Mouse (Mus musculus) G1E (cell line): ENCODE measurements around the gene Rfxank. TPM values are rescaled to one million over a fixed set of nuclear protein-coding genes. Genes with fewer than 3 reads are reported as not detected.

ENCODE experiments used
- ATAC-seq: 2 replicates; pipeline ENCODE4 v1.8.0; 2016; ENCODE audit warnings: mild to moderate bottlenecking; ENCODE audit not compliant: insufficient number of reproducible peaks, poor library complexity, low FRiP score, severe bottlenecking; ENCODE audit errors: extremely low read depth
- DNase-seq: peaks from one replicate; pipeline ENCODE4 v3.0.0; 2012; ENCODE audit warnings: low spot score
- H3K27me3 ChIP-seq: 2 replicates; pipeline ENCODE4 v1.6.1; 2012; ENCODE audit warnings: mild to moderate bottlenecking, low read length, inconsistent platforms; ENCODE audit not compliant: insufficient read depth
- H3K36me3 ChIP-seq: replicated peaks from 2 replicates; pipeline ENCODE3; 2012; ENCODE audit warnings: mild to moderate bottlenecking, inconsistent platforms
- H3K4me1 ChIP-seq: 2 replicates; pipeline ENCODE4 v1.6.1; 2012; ENCODE audit warnings: low read depth, low read length, inconsistent platforms, mixed read lengths; ENCODE audit not compliant: insufficient read depth
- H3K4me3 ChIP-seq: 2 replicates; pipeline ENCODE4 v1.5.1; 2012; ENCODE audit warnings: low read depth, mild to moderate bottlenecking, inconsistent platforms, low read length, moderate library complexity, mixed read lengths
- H3K9me3 ChIP-seq: replicated peaks from 2 replicates; pipeline ENCODE4 v1.6.1; 2012; ENCODE audit warnings: inconsistent platforms
- CTCF ChIP-seq: IDR thresholded peaks from 2 replicates; pipeline ENCODE4 v1.5.1; 2012; ENCODE audit warnings: low read depth, low read length, inconsistent platforms, mixed read lengths
- GATA1 ChIP-seq: IDR thresholded peaks from 2 replicates; pipeline ENCODE4 v1.6.1; 2012; ENCODE audit warnings: borderline replicate concordance, low read length, inconsistent platforms, mixed read lengths
- GATA2 ChIP-seq: IDR thresholded peaks from 2 replicates; pipeline ENCODE4 v1.6.1; 2012; ENCODE audit warnings: low read depth, low read length, inconsistent platforms, borderline replicate concordance
- POLR2AphosphoS5 ChIP-seq: IDR thresholded peaks from 2 replicates; pipeline ENCODE4 v1.6.1; 2012; ENCODE audit warnings: low read depth, low read length, inconsistent platforms; ENCODE audit not compliant: insufficient replicate concordance
- TAL1 ChIP-seq: conservative IDR thresholded peaks from 2 replicates; pipeline ENCODE4 v1.6.1; 2012; ENCODE audit warnings: low read depth, low read length, inconsistent platforms, mixed read lengths
- polyA plus RNA-seq: library from polyadenylated mRNA; stranded (reverse); fragments of >175 nt; gene quantifications from 2 replicates; pipeline ENCODE4 v1.2.3, GENCODE M21; 2012
- total RNA-seq, 2 experiments: library from RNA; stranded (forward) in 1 of 2; stranded (reverse) in 1 of 2; fragments of 200-1000 nt in 1 of 2; fragments of >200 nt in 1 of 2; fragmentation: Nextera tagmentation in 1 of 2; gene quantifications; 2 replicates each; pipeline ENCODE4 v1.2.3; 2014 to 2017

The Rfxank gene
- total and polyA plus RNA-seq, 3 experiments = 6.0 to 11.9 (median 7.2) TPM

DNA sequence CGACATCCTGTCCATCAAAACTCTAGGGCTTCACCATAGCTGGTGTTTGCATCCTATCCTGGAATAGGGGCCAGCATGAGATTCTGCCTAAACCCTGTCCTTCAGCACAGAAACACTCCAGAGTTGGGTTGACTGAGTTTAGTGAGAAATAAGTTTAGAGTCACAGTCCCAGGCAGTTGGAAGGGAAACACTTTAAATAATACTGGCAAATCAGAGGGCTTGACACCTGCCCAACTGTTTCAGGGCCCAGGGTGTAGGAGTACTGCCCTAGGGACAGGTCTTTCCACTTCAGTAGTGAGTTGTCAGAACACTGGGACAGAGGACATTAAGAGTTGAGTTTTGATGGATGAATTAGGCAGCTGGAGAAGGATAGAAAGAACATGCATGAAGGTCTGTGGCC is 52.8 kb downstream of the Rfxank start:
- Histone ChIP-seq H3K9me3 (peaks cover 14% of the 10 kb centered on the region), H3K36me3 (no peaks in the 10 kb centered on the region), H3K27me3 (peaks cover 47% of the 10 kb centered on the region), H3K4me3 (no peak overlapping the region), H3K4me1 (no peaks in the 10 kb centered on the region; the same call in 1 of the 2 replicates)
- DNase-seq (no peak), ATAC-seq (no peak)
- TF ChIP-seq GATA1 (no peak), POLR2AphosphoS5 (no peak), CTCF (no peak), TAL1 (no peak), GATA2 (no peak)

DNA sequence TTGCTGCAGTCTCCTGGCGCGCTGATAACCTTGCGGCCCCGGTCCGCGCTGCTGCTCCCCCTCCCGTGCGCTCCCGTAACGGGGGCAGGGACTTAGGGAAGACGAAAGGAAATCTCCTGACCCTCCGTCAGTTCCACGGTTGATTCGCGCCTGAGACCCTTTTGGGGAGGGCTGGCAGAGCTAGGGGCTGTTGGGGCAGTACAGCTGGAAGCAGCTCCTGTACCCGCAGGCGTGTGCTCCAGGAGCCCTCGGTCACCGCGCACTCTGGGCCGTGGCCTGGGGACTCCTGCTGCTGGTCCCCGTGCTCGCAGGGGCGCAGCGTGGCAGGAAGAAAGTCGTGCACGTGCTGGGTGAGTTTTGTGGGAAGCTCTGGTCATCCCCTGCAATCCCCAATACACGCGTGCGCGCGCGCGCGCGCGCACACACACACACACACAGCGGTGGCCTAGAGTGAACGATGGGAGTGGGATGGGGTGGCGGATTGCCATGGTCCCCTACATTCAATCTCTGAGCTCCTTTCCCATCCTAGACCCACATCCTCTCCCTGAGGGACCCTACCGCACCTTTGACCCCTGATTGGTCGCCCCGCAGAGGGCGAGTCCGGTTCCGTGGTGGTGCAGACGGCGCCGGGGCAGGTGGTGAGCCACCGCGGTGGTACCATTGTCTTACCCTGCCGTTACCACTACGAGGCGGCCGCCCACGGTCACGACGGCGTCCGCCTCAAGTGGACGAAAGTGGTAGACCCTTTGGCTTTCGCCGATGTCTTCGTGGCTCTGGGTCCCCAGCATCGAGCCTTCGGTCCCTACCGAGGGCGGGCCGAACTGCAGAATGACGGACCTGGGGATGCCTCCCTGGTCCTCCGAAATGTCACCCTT is 54.5 kb downstream of the Rfxank start:
- no peak overlapping the region for H3K4me3 ChIP-seq
- H3K27me3 ChIP-seq = peaks cover 39% of the 10 kb centered on the region
- DNase-seq (no peak), ATAC-seq (no peak)
- TF ChIP-seq POLR2AphosphoS5 (no peak), GATA2 (no peak)
- peaks cover 14% of the 10 kb centered on the region for H3K9me3 ChIP-seq
- no peaks in the 10 kb centered on the region for H3K36me3 ChIP-seq
- H3K4me1 ChIP-seq = no peaks in the 10 kb centered on the region; the same call in 1 of the 2 replicates

- TF ChIP-seq GATA2 (no peak), CTCF (no peak), TAL1 (no peak), GATA1 (no peak), POLR2AphosphoS5 (no peak)
- no peaks in the 10 kb centered on the region for H3K36me3 ChIP-seq
- no peaks in the 10 kb centered on the region; the same call in 1 of the 2 replicates for H3K4me1 ChIP-seq
- ATAC-seq = no peak
- no peak for DNase-seq
- H3K27me3 ChIP-seq = peaks cover 35% of the 10 kb centered on the region
- peaks cover 14% of the 10 kb centered on the region for H3K9me3 ChIP-seq
- no peak within 1 kb of the TSS; the same call in 1 of the 2 replicates for H3K4me3 ChIP-seq
These were observed 55.7 kb downstream of the Rfxank start, which contains the start of gene Hapln4 for GRCm38 (mm10) chr8:70083285-70083684. Hapln4 (plus strand) TSS chr8:70083457.

GRCm38 (mm10) chr8:70081976-70082375 is 57.0 kb downstream of the Rfxank start:
- peaks cover 11% of the 10 kb centered on the region for H3K9me3 ChIP-seq
- H3K4me3 ChIP-seq = no peak overlapping the region
- H3K4me1 ChIP-seq = no peaks in the 10 kb centered on the region; the same call in 1 of the 2 replicates
- DNase-seq (no peak), ATAC-seq (no peak)
- peaks cover 29% of the 10 kb centered on the region for H3K27me3 ChIP-seq
- TF ChIP-seq CTCF = no peak
- no peak for TF ChIP-seq POLR2AphosphoS5
- TF ChIP-seq GATA2 = no peak
- TF ChIP-seq GATA1 = no peak
- no peak for TF ChIP-seq TAL1
- no peaks in the 10 kb centered on the region for H3K36me3 ChIP-seq

Other genes with a start within 250 kb of the Rfxank start
Only the 20 nearest of the 23 such genes appear.
- 99.3 and 101 TPM in 2 replicates for gene Gatad2a, start 142.8 kb downstream of the Rfxank start, total RNA-seq (2014; fragmentation: Nextera tagmentation)
- 44.4 and 52.2 TPM in 2 replicates for gene Gatad2a, start 142.8 kb downstream of the Rfxank start, total RNA-seq (2017)
- gene Gatad2a, start 142.8 kb downstream of the Rfxank start, polyA plus RNA-seq = 104 and 139 TPM in 2 replicates
- gene Mau2, start 96.4 kb downstream of the Rfxank start, total RNA-seq (2014; fragmentation: Nextera tagmentation) = 49.6 and 53.2 TPM in 2 replicates
- gene Mau2, start 96.4 kb downstream of the Rfxank start, total RNA-seq (2017) = 35.4 and 37.8 TPM in 2 replicates
- 29.6 and 34.2 TPM in 2 replicates for gene Mau2, start 96.4 kb downstream of the Rfxank start, polyA plus RNA-seq
- gene Sugp1, start 96.3 kb downstream of the Rfxank start, total RNA-seq (2014; fragmentation: Nextera tagmentation) = 17.9 and 43.3 TPM in 2 replicates
- gene Sugp1, start 96.3 kb downstream of the Rfxank start, total RNA-seq (2017) = 33.1 and 36.0 TPM in 2 replicates
- 44.9 and 52.9 TPM in 2 replicates for gene Sugp1, start 96.3 kb downstream of the Rfxank start, polyA plus RNA-seq
- gene Tm6sf2, start 66.2 kb downstream of the Rfxank start, total RNA-seq (2014; fragmentation: Nextera tagmentation) = not detected in 2 replicates
- 0.38 and 1.1 TPM in 2 replicates for gene Tm6sf2, start 66.2 kb downstream of the Rfxank start, total RNA-seq (2017)
- gene Tm6sf2, start 66.2 kb downstream of the Rfxank start, polyA plus RNA-seq = 0.07 and 0.23 TPM in 2 replicates
- not detected in 2 replicates for gene Hapln4, start 55.7 kb downstream of the Rfxank start, total RNA-seq (2014; fragmentation: Nextera tagmentation)
- 0.05 TPM in 1 of 2 replicates, not detected in the other for gene Hapln4, start 55.7 kb downstream of the Rfxank start, total RNA-seq (2017)
- gene Hapln4, start 55.7 kb downstream of the Rfxank start, polyA plus RNA-seq = not detected in 2 replicates
- not detected in 2 replicates for gene Ncan, start 18.3 kb downstream of the Rfxank start, total RNA-seq (2014; fragmentation: Nextera tagmentation)
- 0.05 TPM in 1 of 2 replicates, not detected in the other for gene Ncan, start 18.3 kb downstream of the Rfxank start, total RNA-seq (2017)
- not detected in 2 replicates for gene Ncan, start 18.3 kb downstream of the Rfxank start, polyA plus RNA-seq
- gene Nr2c2ap, start 7.8 kb downstream of the Rfxank start, total RNA-seq (2014; fragmentation: Nextera tagmentation) = 10.6 and 12.0 TPM in 2 replicates
- gene Nr2c2ap, start 7.8 kb downstream of the Rfxank start, total RNA-seq (2017) = 6.7 and 8.5 TPM in 2 replicates
- gene Nr2c2ap, start 7.8 kb downstream of the Rfxank start, polyA plus RNA-seq = 12.0 and 19.4 TPM in 2 replicates
- 65.0 and 73.8 TPM in 2 replicates for gene Borcs8, start 345 bp upstream of the Rfxank start, total RNA-seq (2014; fragmentation: Nextera tagmentation)
- gene Borcs8, start 345 bp upstream of the Rfxank start, total RNA-seq (2017) = 82.4 and 114 TPM in 2 replicates
- gene Borcs8, start 345 bp upstream of the Rfxank start, polyA plus RNA-seq = 24.7 and 42.9 TPM in 2 replicates
- gene Mef2b, start 557 bp upstream of the Rfxank start, total RNA-seq (2014; fragmentation: Nextera tagmentation) = 2.1 and 4.4 TPM in 2 replicates
- gene Mef2b, start 557 bp upstream of the Rfxank start, total RNA-seq (2017) = 0.17 and 0.55 TPM in 2 replicates
- gene Mef2b, start 557 bp upstream of the Rfxank start, polyA plus RNA-seq = 2.3 and 3.1 TPM in 2 replicates
- 15.3 and 22.0 TPM in 2 replicates for gene Tmem161a, start 33.2 kb upstream of the Rfxank start, total RNA-seq (2014; fragmentation: Nextera tagmentation)
- gene Tmem161a, start 33.2 kb upstream of the Rfxank start, total RNA-seq (2017) = 15.8 and 22.0 TPM in 2 replicates
- gene Tmem161a, start 33.2 kb upstream of the Rfxank start, polyA plus RNA-seq = 119 and 145 TPM in 2 replicates
- gene Slc25a42, start 73.2 kb upstream of the Rfxank start, total RNA-seq (2014; fragmentation: Nextera tagmentation) = 18.8 and 19.3 TPM in 2 replicates
- gene Slc25a42, start 73.2 kb upstream of the Rfxank start, total RNA-seq (2017) = 5.1 and 5.3 TPM in 2 replicates
- gene Slc25a42, start 73.2 kb upstream of the Rfxank start, polyA plus RNA-seq = 9.7 and 12.1 TPM in 2 replicates
- 16.5 and 32.5 TPM in 2 replicates for gene Sugp2, start 95.1 kb upstream of the Rfxank start, total RNA-seq (2014; fragmentation: Nextera tagmentation)
- 22.7 and 27.8 TPM in 2 replicates for gene Sugp2, start 95.1 kb upstream of the Rfxank start, total RNA-seq (2017)
- gene Sugp2, start 95.1 kb upstream of the Rfxank start, polyA plus RNA-seq = 26.5 and 30.9 TPM in 2 replicates
- gene Armc6, start 95.3 kb upstream of the Rfxank start, total RNA-seq (2014; fragmentation: Nextera tagmentation) = 7.7 and 9.3 TPM in 2 replicates
- 12.5 and 13.9 TPM in 2 replicates for gene Armc6, start 95.3 kb upstream of the Rfxank start, total RNA-seq (2017)
- 13.7 and 15.2 TPM in 2 replicates for gene Armc6, start 95.3 kb upstream of the Rfxank start, polyA plus RNA-seq
- gene Homer3, start 143.7 kb upstream of the Rfxank start, total RNA-seq (2014; fragmentation: Nextera tagmentation) = 1.6 and 3.8 TPM in 2 replicates
- gene Homer3, start 143.7 kb upstream of the Rfxank start, total RNA-seq (2017) = 6.0 and 6.7 TPM in 2 replicates
- gene Homer3, start 143.7 kb upstream of the Rfxank start, polyA plus RNA-seq = 12.0 and 14.8 TPM in 2 replicates
- 41.3 and 43.8 TPM in 2 replicates for gene Ddx49, start 163.3 kb upstream of the Rfxank start, total RNA-seq (2014; fragmentation: Nextera tagmentation)
- 88.3 and 114 TPM in 2 replicates for gene Ddx49, start 163.3 kb upstream of the Rfxank start, total RNA-seq (2017)
- gene Ddx49, start 163.3 kb upstream of the Rfxank start, polyA plus RNA-seq = 55.1 and 56.2 TPM in 2 replicates
- gene Cope, start 163.4 kb upstream of the Rfxank start, total RNA-seq (2014; fragmentation: Nextera tagmentation) = 147 and 152 TPM in 2 replicates
- 78.3 and 96.7 TPM in 2 replicates for gene Cope, start 163.4 kb upstream of the Rfxank start, total RNA-seq (2017)
- gene Cope, start 163.4 kb upstream of the Rfxank start, polyA plus RNA-seq = 346 and 358 TPM in 2 replicates
- gene Cers1, start 176.6 kb upstream of the Rfxank start, total RNA-seq (2014; fragmentation: Nextera tagmentation) = not detected in 2 replicates
- 0.38 TPM in 1 of 2 replicates, not detected in the other for gene Cers1, start 176.6 kb upstream of the Rfxank start, total RNA-seq (2017)
- not detected in 2 replicates for gene Cers1, start 176.6 kb upstream of the Rfxank start, polyA plus RNA-seq
- gene Gdf1, start 190.7 kb upstream of the Rfxank start, total RNA-seq (2014; fragmentation: Nextera tagmentation) = not detected in 2 replicates
- not detected in 2 replicates for gene Gdf1, start 190.7 kb upstream of the Rfxank start, total RNA-seq (2017)
- gene Gdf1, start 190.7 kb upstream of the Rfxank start, polyA plus RNA-seq = 0.04 TPM in 1 of 2 replicates, not detected in the other
- 43.6 and 46.0 TPM in 2 replicates for gene Upf1, start 214.1 kb upstream of the Rfxank start, total RNA-seq (2014; fragmentation: Nextera tagmentation)
- 22.9 and 27.5 TPM in 2 replicates for gene Upf1, start 214.1 kb upstream of the Rfxank start, total RNA-seq (2017)
- gene Upf1, start 214.1 kb upstream of the Rfxank start, polyA plus RNA-seq = 155 and 156 TPM in 2 replicates
- gene Comp, start 234.4 kb upstream of the Rfxank start, total RNA-seq (2014; fragmentation: Nextera tagmentation) = not detected in 2 replicates
- gene Comp, start 234.4 kb upstream of the Rfxank start, total RNA-seq (2017) = 0.06 TPM in 1 of 2 replicates, not detected in the other
- 0.14 and 0.15 TPM in 2 replicates for gene Comp, start 234.4 kb upstream of the Rfxank start, polyA plus RNA-seq